Mouse (Mus musculus): ENCODE results near the gene Apobr.
A peak's percentile ranks its signal among the peaks of the same experiment; 100 is the strongest.

Gene Apobr

GRCm38 (mm10) chr7:126584506-126584977 lies at the start of gene Apobr:
Apobr (plus strand) TSS chr7:126584942.
- no peak for DNase-seq (ENCODE audit: low spot score)

- DNase-seq (ENCODE audit: low spot score) = no peak
These were observed 49.0 kb upstream of the Apobr start for GRCm38 (mm10) chr7:126535766-126536165.

GRCm38 (mm10) chr7:126536466-126536865 lies 48.3 kb upstream of the Apobr start:
- no peak for DNase-seq (ENCODE audit: low spot score)

- no peak for DNase-seq (ENCODE audit: low spot score)
These were observed 46.7 kb upstream of the Apobr start for GRCm38 (mm10) chr7:126537820-126538585.

GRCm38 (mm10) chr7:126541661-126542060 lies 43.1 kb upstream of the Apobr start:
- DNase-seq (ENCODE audit: low spot score) = no peak

- DNase-seq (ENCODE audit: low spot score) = no peak
These were observed 39.1 kb upstream of the Apobr start for GRCm38 (mm10) chr7:126545631-126546030.

- DNase-seq (ENCODE audit: low spot score) = no peak
These were observed 29.9 kb upstream of the Apobr start for GRCm38 (mm10) chr7:126554796-126555195.

GRCm38 (mm10) chr7:126556635-126557034 lies 28.1 kb upstream of the Apobr start:
- DNase-seq (ENCODE audit: low spot score) = no peak

- no peak for DNase-seq (ENCODE audit: low spot score)
These were observed 19.0 kb upstream of the Apobr start for GRCm38 (mm10) chr7:126565693-126566092.

GRCm38 (mm10) chr7:126566094-126566765 lies 18.5 kb upstream of the Apobr start, which contains the start of gene Eif3c:
Eif3c (minus strand) TSS chr7:126566411.
- DNase-seq (ENCODE audit: low spot score) = peak; percentile 88

- peak; percentile 48 for DNase-seq (ENCODE audit: low spot score)
These were observed 7.8 kb upstream of the Apobr start for GRCm38 (mm10) chr7:126576946-126577345.

GRCm38 (mm10) chr7:126579172-126579571 lies 5.6 kb upstream of the Apobr start:
- DNase-seq (ENCODE audit: low spot score) = no peak

GRCm38 (mm10) chr7:126581661-126582060 lies 3.1 kb upstream of the Apobr start:
- peak; percentile 50 for DNase-seq (ENCODE audit: low spot score)

- DNase-seq (ENCODE audit: low spot score) = peak; percentile 66
These were observed 2.0 kb upstream of the Apobr start for GRCm38 (mm10) chr7:126582759-126583158.

- DNase-seq (ENCODE audit: low spot score) = peak; percentile 91
These were observed 1.5 kb upstream of the Apobr start for GRCm38 (mm10) chr7:126583251-126583709.

GRCm38 (mm10) chr7:126583761-126584160 lies 981 bp upstream of the Apobr start:
- DNase-seq (ENCODE audit: low spot score) = no peak

GRCm38 (mm10) chr7:126585717-126586116 lies 975 bp downstream of the Apobr start, which contains the start of gene Cln3:
Cln3 (minus strand) TSS chr7:126585817.
- no peak for DNase-seq (ENCODE audit: low spot score)

- DNase-seq (ENCODE audit: low spot score) = peak; percentile 45
These were observed 2.1 kb downstream of the Apobr start for GRCm38 (mm10) chr7:126586839-126587238.

- DNase-seq (ENCODE audit: low spot score) = peak; percentile 58
These were observed 3.0 kb downstream of the Apobr start for GRCm38 (mm10) chr7:126587779-126588178.

- no peak for DNase-seq (ENCODE audit: low spot score)
These were observed 10.3 kb downstream of the Apobr start, which contains the start of gene Il27 for GRCm38 (mm10) chr7:126594862-126595561. Il27 (minus strand) TSS chr7:126594941.

GRCm38 (mm10) chr7:126595890-126596289 lies 11.1 kb downstream of the Apobr start:
- no peak for DNase-seq (ENCODE audit: low spot score)

GRCm38 (mm10) chr7:126596414-126596813 lies 11.7 kb downstream of the Apobr start:
- DNase-seq (ENCODE audit: low spot score) = no peak

Data from testis, postnatal 14 days (tissue).